Mouse (Mus musculus) T-helper 2 cell (primary cell): ENCODE measurements around the gene Ung.

ENCODE experiments used
- in situ Hi-C: fragments of 300-600 bp; cut with MboI, MseI; formaldehyde crosslinking; loops from one replicate; pipeline ENCODE4 v1.15.1; 2025; ENCODE audit warnings: high pct_unique_total_duplicates

Ung gene

DNA sequence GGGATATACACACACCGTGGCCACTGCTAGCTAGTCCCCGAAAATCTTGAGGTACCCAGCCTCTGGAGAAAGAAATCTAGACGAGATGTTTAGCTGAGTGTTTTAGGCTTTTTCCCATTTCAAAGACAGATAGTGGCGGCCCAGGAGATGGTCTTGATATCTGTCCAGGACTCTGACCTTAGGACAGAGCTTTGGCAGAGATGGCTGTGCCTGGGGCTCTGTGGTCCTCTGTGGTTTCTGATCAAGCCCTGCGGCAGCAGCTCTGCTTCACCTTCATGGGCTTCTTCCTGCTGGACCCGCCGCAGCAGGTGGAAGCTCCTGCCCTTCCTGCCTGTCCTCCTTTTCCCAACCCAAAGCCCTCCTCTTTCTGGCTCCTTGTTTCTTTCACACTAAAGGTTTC, 40.2 kb downstream of the Ung start:
- in situ Hi-C loops, result no loop called here

DNA sequence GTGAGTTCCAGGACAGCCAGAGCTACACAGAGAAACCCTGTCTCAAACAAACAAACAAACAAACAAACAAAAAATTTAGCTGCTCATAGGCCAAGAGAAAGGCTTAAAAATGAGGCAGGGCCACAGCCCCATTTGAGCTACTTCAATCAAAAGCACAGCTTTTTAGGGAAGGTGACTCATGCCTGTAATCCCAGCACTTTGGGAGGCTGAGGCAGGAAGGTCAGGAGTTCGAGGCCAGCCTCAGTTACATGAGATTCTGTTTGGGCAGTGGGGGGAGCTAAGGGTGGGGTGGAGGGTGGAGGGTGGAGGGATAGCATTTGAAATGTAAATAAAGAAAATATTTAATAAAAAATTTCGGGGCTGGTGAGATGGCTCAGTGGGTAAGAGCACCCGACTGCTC, 42.8 kb downstream of the Ung start:
- in situ Hi-C loops, result no loop called here

GRCm38 (mm10) chr5:114173458-114173857, 43.3 kb downstream of the Ung start:
- in situ Hi-C loops, result no loop called here

- in situ Hi-C loops, result no loop called here
Observed at GRCm38 (mm10) chr5:114173877-114174581, 43.8 kb downstream of the Ung start.

- in situ Hi-C loops, result no loop called here
Observed at GRCm38 (mm10) chr5:114174639-114175038, 44.5 kb downstream of the Ung start.

DNA sequence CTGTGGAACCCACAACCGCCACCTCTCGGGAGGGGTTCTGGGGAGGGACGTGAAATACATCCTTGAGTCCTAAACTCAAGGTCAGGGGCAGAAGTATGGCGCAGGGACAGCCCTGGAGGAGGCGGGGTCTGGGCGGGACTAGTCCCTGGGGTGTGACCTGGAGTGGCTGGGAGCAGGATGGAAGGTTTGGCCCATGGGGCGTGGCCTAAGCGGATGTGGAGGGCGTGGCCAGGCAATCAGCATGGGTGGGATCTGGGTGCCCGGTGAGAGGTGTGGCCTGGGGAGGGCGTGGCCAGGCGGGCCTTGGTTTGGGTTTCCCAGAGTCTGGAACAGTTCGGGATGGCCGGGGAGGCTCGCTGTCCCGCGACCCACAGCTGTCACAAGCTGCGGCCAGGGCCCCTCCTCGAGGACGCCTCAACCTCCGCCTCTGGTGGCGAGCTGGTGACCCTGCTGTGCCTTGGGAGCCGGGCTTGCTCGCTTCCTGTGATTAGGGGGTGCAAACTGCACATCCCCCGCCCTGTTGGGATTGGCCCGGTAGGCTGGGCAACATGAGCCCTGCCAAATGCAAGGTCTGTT, 45.5 kb downstream of the Ung start:
- in situ Hi-C loops, result no loop called here

- in situ Hi-C loops, result no loop called here
Observed at GRCm38 (mm10) chr5:114176548-114177400, 46.6 kb downstream of the Ung start.

DNA sequence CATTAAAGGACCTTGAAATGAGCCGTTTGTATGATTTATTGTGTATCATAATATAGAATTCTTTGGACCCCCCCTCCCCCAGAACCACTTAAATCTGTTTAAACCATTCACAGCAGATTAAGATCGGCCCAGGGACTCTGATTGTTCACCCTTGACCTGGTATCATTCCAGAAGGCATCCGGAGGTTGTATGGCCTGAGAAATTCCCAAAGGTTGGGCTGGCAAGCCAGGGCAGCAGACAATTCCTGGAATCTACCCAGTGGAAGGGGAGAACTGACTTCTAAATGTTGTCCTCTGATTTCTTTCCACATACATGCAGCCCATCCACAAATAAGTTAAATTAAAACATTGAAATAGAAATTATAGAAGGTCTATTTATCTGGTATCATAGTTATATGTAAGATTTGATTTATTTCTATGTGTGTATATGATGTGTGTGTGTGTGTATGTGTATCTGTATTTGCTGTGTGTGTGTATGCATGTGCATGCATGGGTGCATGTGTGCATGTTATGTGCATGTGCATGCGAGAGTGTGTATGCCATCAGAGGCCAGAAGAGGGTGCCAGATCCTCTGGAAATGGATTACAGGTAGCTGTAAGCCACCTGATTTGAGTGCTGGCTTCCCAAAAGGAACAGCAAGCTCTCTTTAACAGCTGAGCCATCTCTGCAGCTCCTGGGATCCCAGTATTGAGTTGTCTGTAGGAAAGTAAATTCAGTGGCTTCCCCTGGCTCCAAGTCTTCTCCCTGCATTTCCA, 48.0 kb downstream of the Ung start:
- in situ Hi-C loops, result no loop called here

DNA sequence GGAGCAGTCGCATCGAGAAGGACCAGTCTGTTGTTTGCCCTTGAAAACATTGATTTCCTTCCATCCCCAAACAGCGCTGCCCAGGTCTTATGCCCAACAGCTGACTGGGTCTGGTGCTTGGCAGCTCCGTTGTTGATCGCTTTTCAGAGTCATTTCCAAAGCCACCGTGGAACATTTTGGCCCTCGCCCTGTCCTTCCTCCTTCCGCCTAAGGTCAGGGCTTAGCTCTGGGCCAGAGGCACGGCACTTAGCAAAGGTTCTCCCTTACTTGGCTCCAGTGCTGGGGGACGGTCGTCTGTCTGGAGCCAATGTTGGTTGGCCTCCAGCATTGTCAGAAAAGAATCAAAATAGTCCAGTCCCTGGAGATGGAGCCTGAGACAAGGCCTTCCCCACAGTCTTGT, 49.4 kb downstream of the Ung start:
- in situ Hi-C loops, result no loop called here

DNA sequence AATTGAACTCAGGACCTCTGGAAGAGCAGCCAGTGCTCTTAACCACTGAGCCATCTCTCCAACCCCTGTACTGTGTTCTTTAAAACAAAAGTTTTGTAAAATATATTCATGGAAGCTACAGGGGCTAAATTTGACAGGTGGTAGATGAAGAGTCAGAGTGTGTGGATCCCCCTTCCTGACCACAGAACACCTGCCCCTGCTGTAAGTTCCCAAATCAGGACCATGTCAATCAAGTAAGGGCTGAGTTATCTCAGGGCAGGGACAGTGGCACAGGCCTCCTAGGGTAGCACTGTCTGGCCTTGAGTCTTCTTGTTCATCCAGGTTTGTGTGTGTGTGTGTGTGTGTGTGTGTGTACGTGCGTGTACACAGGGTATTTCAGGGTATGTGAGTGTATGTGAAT, 53.3 kb downstream of the Ung start:
- in situ Hi-C loops, result no loop called here

DNA sequence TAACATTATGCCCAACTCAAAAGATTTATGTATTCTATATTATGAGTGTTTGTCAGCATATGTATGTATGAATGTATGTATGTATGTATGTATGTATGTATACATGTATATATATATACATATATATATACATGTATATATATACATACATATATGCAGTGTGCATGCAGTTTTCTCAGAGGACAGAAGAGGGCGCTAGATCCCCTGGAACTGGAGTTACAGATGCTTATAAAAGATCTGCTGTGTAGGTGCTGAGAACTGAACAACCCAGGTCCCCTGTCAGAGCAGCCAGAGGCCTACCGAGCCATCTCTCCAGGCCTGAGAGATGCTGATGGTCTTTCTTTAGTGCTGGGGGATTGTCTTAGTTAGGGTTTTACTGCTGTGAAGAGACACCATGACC, 56.9 kb downstream of the Ung start:
- in situ Hi-C loops, result no loop called here
